Mouse (Mus musculus): ENCODE measurements around the gene Fbxo10.
"Not testable (repeated sequence)": the region's sequence is repeated elsewhere in the genome, so short reads cannot be mapped to it uniquely, and the experiment has no call there.

Gene Fbxo10

GRCm38 (mm10) chr4:45000001-45000400 is 84.4 kb downstream of the Fbxo10 start:
- DNase-seq (ENCODE audit: low read depth, low spot score): no peak

- DNase-seq (ENCODE audit: low read depth, low spot score): no peak
Observed at GRCm38 (mm10) chr4:44998071-44998470, 86.3 kb downstream of the Fbxo10 start.

- DNase-seq (ENCODE audit: low read depth, low spot score): no peak
Observed at GRCm38 (mm10) chr4:44994776-44995175, 89.6 kb downstream of the Fbxo10 start.

- no peak for DNase-seq (ENCODE audit: low read depth, low spot score)
Observed at GRCm38 (mm10) chr4:44993847-44994246, 90.6 kb downstream of the Fbxo10 start.

GRCm38 (mm10) chr4:44993179-44993578 is 91.2 kb downstream of the Fbxo10 start:
- DNase-seq (ENCODE audit: low read depth, low spot score): not testable (repeated sequence)

GRCm38 (mm10) chr4:44992330-44992729 is 92.1 kb downstream of the Fbxo10 start:
- DNase-seq (ENCODE audit: low read depth, low spot score): not testable (repeated sequence)

- DNase-seq (ENCODE audit: low read depth, low spot score): no peak
Observed at GRCm38 (mm10) chr4:44990560-44990959, 93.8 kb downstream of the Fbxo10 start.

All from A20 (cell line).